9 mouse cellular contexts compared by ENCODE assay signal in the genomic region with DNA sequence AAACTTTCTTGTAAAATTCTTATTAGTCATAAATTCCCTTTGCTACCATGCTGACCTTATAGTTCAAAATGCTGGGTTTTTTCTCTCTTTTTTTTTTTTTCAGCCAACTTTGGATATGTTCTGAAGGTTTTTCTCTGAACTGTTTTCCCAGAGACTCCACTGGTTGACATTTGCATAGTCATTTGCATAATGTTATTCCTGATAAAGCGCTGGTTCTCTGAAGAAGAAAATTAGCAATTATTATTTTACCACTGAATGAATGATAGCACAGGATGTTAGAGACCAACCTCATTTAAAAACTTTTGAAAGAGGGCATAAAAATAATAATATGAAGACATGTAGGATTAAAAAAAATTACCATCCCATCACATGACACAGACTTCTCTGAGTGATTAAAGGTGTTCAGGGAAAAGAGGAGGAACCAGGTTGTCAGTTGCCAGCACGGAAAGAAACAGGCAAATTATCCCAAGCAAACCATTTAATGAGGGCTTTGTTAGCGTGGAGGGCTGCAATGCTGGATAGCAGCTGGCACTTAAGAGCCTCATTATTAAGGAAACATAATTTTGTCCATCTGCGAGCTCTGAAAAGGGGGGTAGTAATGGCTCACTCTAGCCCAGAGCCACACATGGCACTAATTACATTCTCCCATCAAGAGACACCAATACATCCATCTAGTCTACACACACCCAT.
A peak's percentile ranks its signal among the peaks of the same experiment; 100 is the strongest.
DNase-seq lines count a peak whose midpoint lies in the region; ATAC-seq and TF ChIP-seq lines count a peak whose summit lies in the region.
"Had no signal": no experiment of that assay in that cellular context is flagged by ENCODE, and none has a peak within 500 bp of the region (broad histone marks: within the 10 kb centered on the region; RNA-seq: fewer than 3 reads in every experiment).

No protein-coding gene starts in this region.

- H3K27ac ChIP-seq in lung, embryonic 15.5 days, result no peak overlapping the region
- peak overlapping the region; percentile 67 for H3K27ac ChIP-seq in forebrain, postnatal 0 days (ENCODE audit: low read depth, low read length)

- H3K4me3 ChIP-seq in lung, embryonic 15.5 days, result no peak overlapping the region
- H3K4me3 ChIP-seq in forebrain, postnatal 0 days (ENCODE audit: low read depth, low read length), result no peak overlapping the region

- intact Hi-C loops in heart, postnatal 10 days (cut with DNase I), result loop anchor here (5.0 kb wide), 1 partner anchor 447 kb away; no protein-coding TSS in a partner anchor

- no peak for TF ChIP-seq CTCF in forebrain, postnatal 0 days (IDR thresholded peaks at IDR 0.05; ENCODE audit: low read depth)

- no peak for DNase-seq in lung, postnatal 25 days (ENCODE audit: low spot score)
- DNase-seq in forebrain, postnatal 0 days, result peak; percentile 69
- peak; percentile 50 for DNase-seq in mesoderm, embryonic 11.5 days (ENCODE audit: low read depth, low spot score)
- peak; percentile 96 for DNase-seq in retina, postnatal 1 day
- no peak for DNase-seq in left cerebral cortex, adult 9 months (ENCODE audit: low spot score in 2 of 2)
- DNase-seq in B cell, adult 2 months, result no peak
- no peak for DNase-seq in heart, postnatal 10 days
- DNase-seq: kidney, adult 11 months had no signal

- WGBS in lung, embryonic 15.5 days, result 30% methylated on average over 4 of the region's 4 CpGs
- WGBS in forebrain, postnatal 0 days, result 6% methylated on average over 4 of the region's 4 CpGs

- H3K9ac ChIP-seq in lung, embryonic 15.5 days, result no peak overlapping the region
- no peak overlapping the region for H3K9ac ChIP-seq in forebrain, postnatal 0 days

- ATAC-seq in lung, embryonic 15.5 days (ENCODE audit: borderline replicate concordance, extremely low read depth, low FRiP score, low TSS enrichment), result peak; percentile 80; the same call in 1 of the 2 replicates
- peak; percentile 97 for ATAC-seq in forebrain, postnatal 0 days

- H3K36me3 ChIP-seq in lung, embryonic 15.5 days, result no peaks in the 10 kb centered on the region
- H3K36me3 ChIP-seq in forebrain, postnatal 0 days (ENCODE audit: insufficient read depth), result no peaks in the 10 kb centered on the region

- H3K27me3 ChIP-seq in lung, embryonic 15.5 days, result no peaks in the 10 kb centered on the region
- no peaks in the 10 kb centered on the region for H3K27me3 ChIP-seq in forebrain, postnatal 0 days (ENCODE audit: insufficient read depth, low read length)

- H3K9me3 ChIP-seq in lung, embryonic 15.5 days, result no peaks in the 10 kb centered on the region
- no peaks in the 10 kb centered on the region for H3K9me3 ChIP-seq in forebrain, postnatal 0 days (ENCODE audit: low read length)

- H3K4me2 ChIP-seq in lung, embryonic 15.5 days, result no peak overlapping the region
- no peak overlapping the region for H3K4me2 ChIP-seq in forebrain, postnatal 0 days (ENCODE audit: low read depth)

- H3K4me1 ChIP-seq in lung, embryonic 15.5 days, result peaks cover 11% of the 10 kb centered on the region
- H3K4me1 ChIP-seq in forebrain, postnatal 0 days (ENCODE audit: insufficient read depth), result no peaks in the 10 kb centered on the region

Comparison
In these comparisons a context has a peak if more than half of its experiments do, and no peak if none do; other contexts are left out.
1. DNase-seq: peak in forebrain, postnatal 0 days (single experiment), mesoderm, embryonic 11.5 days (single experiment) and retina, postnatal 1 day (single experiment); none in lung, postnatal 25 days (single experiment), left cerebral cortex, adult 9 months (0 of 2), B cell, adult 2 months (0 of 2) and heart, postnatal 10 days (0 of 2).